Mouse (Mus musculus) CD8-positive naive resting alpha-beta T cell, adult 2 months (primary cell): ENCODE results near the gene Grk6.

Experiments used
- DNase-seq, 2 experiments: peaks; one replicate each; pipeline ENCODE4 v3.0.0; 2022; ENCODE audit warnings: low read depth in 2 of 2, low spot score in 2 of 2

The Grk6 gene

GRCm38 (mm10) chr13:55444937-55445315, at the start of gene Grk6:
TSS of gene Grk6 (plus strand) at chr13:55445072.
- peak; percentile 99 for DNase-seq

- DNase-seq = no peak
Measured at GRCm38 (mm10) chr13:55398088-55398487, 46.8 kb upstream of the Grk6 start, which contains the start of gene Slc34a1. TSS of gene Slc34a1 (plus strand) at chr13:55398187.

- DNase-seq = no peak
Measured at GRCm38 (mm10) chr13:55399300-55400038, 45.4 kb upstream of the Grk6 start.

GRCm38 (mm10) chr13:55400039-55400346, 44.9 kb upstream of the Grk6 start:
- no peak for DNase-seq

GRCm38 (mm10) chr13:55403266-55403665, 41.6 kb upstream of the Grk6 start:
- DNase-seq = no peak

- DNase-seq = no peak
Measured at GRCm38 (mm10) chr13:55403935-55404852, 40.7 kb upstream of the Grk6 start.

- peak; percentile 83 to 84 for DNase-seq
Measured at GRCm38 (mm10) chr13:55404853-55405782, 39.8 kb upstream of the Grk6 start.

- no peak for DNase-seq
Measured at GRCm38 (mm10) chr13:55405783-55406390, 39.0 kb upstream of the Grk6 start.

GRCm38 (mm10) chr13:55407341-55407740, 37.5 kb upstream of the Grk6 start:
- DNase-seq = no peak

GRCm38 (mm10) chr13:55408546-55409120, 36.2 kb upstream of the Grk6 start:
- DNase-seq = no peak

- no peak for DNase-seq
Measured at GRCm38 (mm10) chr13:55411826-55412225, 33.0 kb upstream of the Grk6 start.

GRCm38 (mm10) chr13:55412643-55413307, 32.1 kb upstream of the Grk6 start:
- DNase-seq = no peak

- no peak for DNase-seq
Measured at GRCm38 (mm10) chr13:55413333-55413732, 31.5 kb upstream of the Grk6 start.

GRCm38 (mm10) chr13:55414743-55415380, 30.0 kb upstream of the Grk6 start, which contains the start of gene Pfn3:
TSS of gene Pfn3 (minus strand) at chr13:55415232.
- no peak for DNase-seq

GRCm38 (mm10) chr13:55418004-55418403, 26.9 kb upstream of the Grk6 start:
- DNase-seq = peak; percentile 90 to 96

- DNase-seq = no peak
Measured at GRCm38 (mm10) chr13:55419142-55419541, 25.7 kb upstream of the Grk6 start.

GRCm38 (mm10) chr13:55420018-55420932, 24.6 kb upstream of the Grk6 start:
- DNase-seq = no peak
